Mouse (Mus musculus) CH12.LX (cell line): ENCODE data around the gene Rassf10. TPM values are rescaled to one million over a fixed set of nuclear protein-coding genes. Genes with fewer than 3 reads are reported as not detected.

Source experiments
- DNase-seq: peaks from one replicate; pipeline ENCODE4 v3.0.0-alpha.2; 2013; ENCODE audit errors: extremely low read depth
- H3K27ac ChIP-seq: 2 replicates; pipeline ENCODE4 v1.5.1; 2012; ENCODE audit warnings: low read depth, mild to moderate bottlenecking, control low read depth, moderate library complexity; ENCODE audit not compliant: insufficient read depth
- H3K27me3 ChIP-seq: replicated peaks from 2 replicates; pipeline ENCODE3; 2012; ENCODE audit warnings: inconsistent platforms
- H3K36me3 ChIP-seq, 2 experiments: replicated peaks in 1 of 2; 2 replicates each; pipeline versions ENCODE3 to v1.6.1; 2012; ENCODE audit warnings: inconsistent platforms in 1 of 2, low read length in 1 of 2, mild to moderate bottlenecking in 1 of 2, mixed read lengths in 1 of 2, moderate library complexity in 1 of 2; ENCODE audit not compliant: control insufficient read depth in 1 of 2, insufficient read depth in 1 of 2
- H3K4me1 ChIP-seq, 2 experiments: 2 replicates each; pipeline ENCODE4 v1.6.1; 2012; ENCODE audit warnings: inconsistent platforms in 1 of 2, moderate library complexity in 1 of 2; ENCODE audit not compliant: insufficient read depth in 2 of 2, control insufficient read depth in 1 of 2
- H3K4me2 ChIP-seq: 2 replicates; pipeline ENCODE4 v1.6.1; 2012; ENCODE audit warnings: low read depth, mild to moderate bottlenecking, control low read depth; ENCODE audit not compliant: poor library complexity, insufficient read depth, severe bottlenecking
- H3K4me3 ChIP-seq, 3 experiments: fragments of 150-350 bp in 1 of 3; sonication (generic) in 1 of 3; replicated peaks in 1 of 3; 2 replicates each; pipeline versions ENCODE3 to v1.5.1; 2011 to 2012; ENCODE audit warnings: low read depth in 2 of 3, low read length in 2 of 3, mild to moderate bottlenecking in 2 of 3, moderate library complexity in 2 of 3, control low read depth in 1 of 3, improper control_type of control experiment in 1 of 3, inconsistent platforms in 1 of 3, mixed read lengths in 1 of 3; ENCODE audit not compliant: poor library complexity in 1 of 3
- H3K79me2 ChIP-seq: replicated peaks from 2 replicates; pipeline ENCODE4 v1.6.1; 2012; ENCODE audit warnings: mild to moderate bottlenecking, moderate library complexity; ENCODE audit not compliant: control insufficient read depth, poor library complexity, insufficient read depth, severe bottlenecking; ENCODE audit errors: extremely low read depth
- H3K9ac ChIP-seq: 2 replicates; pipeline ENCODE4 v1.6.1; 2012; ENCODE audit warnings: low read depth, mild to moderate bottlenecking, control low read depth, moderate library complexity; ENCODE audit not compliant: insufficient read depth
- H3K9me3 ChIP-seq: replicated peaks from 2 replicates; pipeline ENCODE3; 2012; ENCODE audit warnings: low read length, inconsistent platforms, mixed read lengths
- CHD1 ChIP-seq: IDR thresholded peaks from 2 replicates; pipeline ENCODE4 v1.6.1; 2012; ENCODE audit warnings: low read depth, low read length, improper control_type of control experiment, inconsistent platforms
- ELF1 ChIP-seq: IDR thresholded peaks from 2 replicates; pipeline ENCODE4 v1.6.1; 2014; ENCODE audit warnings: low read depth, mild to moderate bottlenecking, inconsistent platforms, low read length, improper control_type of control experiment
- GABPA ChIP-seq: IDR thresholded peaks from 2 replicates; pipeline ENCODE4 v1.6.1; 2012; ENCODE audit warnings: low read depth, low read length, improper control_type of control experiment, inconsistent platforms; ENCODE audit not compliant: insufficient replicate concordance
- HCFC1 ChIP-seq: IDR thresholded peaks from 2 replicates; pipeline ENCODE4 v1.6.1; 2012; ENCODE audit warnings: low read depth, mild to moderate bottlenecking, inconsistent platforms, low read length, improper control_type of control experiment
- IRF4 ChIP-seq: IDR thresholded peaks from 2 replicates; pipeline ENCODE4 v1.6.1; 2014; ENCODE audit warnings: low read depth, mild to moderate bottlenecking, inconsistent platforms, low read length, improper control_type of control experiment
- JUN ChIP-seq: IDR thresholded peaks from 2 replicates; pipeline ENCODE4 v1.6.1; 2011; ENCODE audit warnings: low read depth, mild to moderate bottlenecking, low read length, improper control_type of control experiment, moderate library complexity; ENCODE audit not compliant: insufficient read depth
- KAT2A ChIP-seq: IDR thresholded peaks from 2 replicates; pipeline ENCODE4 v1.6.1; 2012; ENCODE audit warnings: low read length, improper control_type of control experiment, inconsistent platforms; ENCODE audit not compliant: insufficient replicate concordance
- MAFK ChIP-seq: IDR thresholded peaks from 2 replicates; pipeline ENCODE4 v1.6.1; 2011; ENCODE audit warnings: low read length, improper control_type of control experiment; ENCODE audit not compliant: insufficient replicate concordance
- MAX ChIP-seq: IDR thresholded peaks from 2 replicates; pipeline ENCODE4 v1.6.1; 2011; ENCODE audit warnings: low read length, improper control_type of control experiment
- MEF2A ChIP-seq: IDR thresholded peaks from 2 replicates; pipeline ENCODE4 v1.6.1; 2014; ENCODE audit warnings: low read depth, mild to moderate bottlenecking, inconsistent platforms, low read length, improper control_type of control experiment, borderline replicate concordance
- MXI1 ChIP-seq: IDR thresholded peaks from 2 replicates; pipeline ENCODE4 v1.6.1; 2011; ENCODE audit warnings: mild to moderate bottlenecking, low read depth, low read length, improper control_type of control experiment
- NELFE ChIP-seq: IDR thresholded peaks from 2 replicates; pipeline ENCODE4 v1.6.1; 2011; ENCODE audit warnings: low read depth, low read length, improper control_type of control experiment
- NRF1 ChIP-seq: IDR thresholded peaks from 2 replicates; pipeline ENCODE4 v1.6.1; 2014; ENCODE audit warnings: low read depth, mild to moderate bottlenecking, inconsistent platforms, low read length, improper control_type of control experiment, moderate library complexity
- PAX5 ChIP-seq: IDR thresholded peaks from 2 replicates; pipeline ENCODE4 v1.6.1; 2012; ENCODE audit warnings: low read length, inconsistent platforms, mixed read lengths
- POLR2A ChIP-seq: IDR thresholded peaks from 2 replicates; pipeline ENCODE4 v1.6.1; 2011; ENCODE audit warnings: low read depth, mild to moderate bottlenecking, improper control_type of control experiment, low read length
- SIN3A ChIP-seq: IDR thresholded peaks from 2 replicates; pipeline ENCODE4 v1.6.1; 2012; ENCODE audit warnings: low read length, improper control_type of control experiment, inconsistent platforms
- SMC3 ChIP-seq: IDR thresholded peaks from 2 replicates; pipeline ENCODE4 v1.6.1; 2011; ENCODE audit warnings: low read depth, low read length, improper control_type of control experiment
- TBP ChIP-seq: conservative IDR thresholded peaks from 2 replicates; pipeline ENCODE4 v1.6.1; 2011; ENCODE audit warnings: low read depth, low read length, improper control_type of control experiment
- UBTF ChIP-seq: IDR thresholded peaks from 2 replicates; pipeline ENCODE4 v1.6.1; 2012; ENCODE audit warnings: low read depth, mild to moderate bottlenecking, inconsistent platforms, low read length, improper control_type of control experiment, moderate library complexity
- USF1 ChIP-seq: IDR thresholded peaks from 2 replicates; pipeline ENCODE4 v1.6.1; 2014; ENCODE audit warnings: low read depth, mild to moderate bottlenecking, inconsistent platforms, low read length, improper control_type of control experiment
- USF2 ChIP-seq: conservative IDR thresholded peaks from 2 replicates; pipeline ENCODE4 v1.6.1; 2011; ENCODE audit warnings: low read depth, low read length, improper control_type of control experiment
- ZC3H11A ChIP-seq: IDR thresholded peaks from 2 replicates; pipeline ENCODE4 v1.6.1; 2012; ENCODE audit warnings: low read depth, mild to moderate bottlenecking, inconsistent platforms, low read length, improper control_type of control experiment
- ZNF384 ChIP-seq: IDR thresholded peaks from 2 replicates; pipeline ENCODE4 v1.6.1; 2012; ENCODE audit warnings: low read depth, low read length, improper control_type of control experiment, inconsistent platforms
- dilution Hi-C: fragments of 300-500 bp; cut with MboI; formaldehyde crosslinking; loops from 2 replicates; pipeline ENCODE4 v1.14.3; 2020; ENCODE audit warnings: low sequenced_read_pairs; ENCODE audit not compliant: extremely low pct_unique_long_range_greater_than_20kb, extremely low pct_ligation_motif_present
- in situ Hi-C: fragments of 300-500 bp; cut with MboI; formaldehyde crosslinking; loops from 3 replicates; pipeline ENCODE4 v1.14.3; 2019; ENCODE audit warnings: low sequenced_read_pairs, low pct_ligation_motif_present, low pct_unique_long_range_greater_than_20kb, mixed read lengths
- polyA plus RNA-seq: library from polyadenylated mRNA; unstranded; fragments of >175 nt; gene quantifications from 2 replicates; pipeline ENCODE4 v1.2.1, GENCODE M21; 2012; ENCODE audit warnings: low read depth; ENCODE audit not compliant: insufficient read length
- total RNA-seq, 2 experiments: library from RNA; depleted of rRNA; stranded (reverse); fragments of 300-350 nt in 1 of 2; fragments of >200 nt in 1 of 2; gene quantifications; 2 replicates each; pipeline ENCODE4 v1.2.3; 2012 to 2014

The Rassf10 gene
- total and polyA plus RNA-seq, 3 experiments = not detected

- Histone ChIP-seq H3K27me3 (peaks cover 3% of the 10 kb centered on the region), H3K9me3 (no peaks in the 10 kb centered on the region), H3K9ac (no peak overlapping the region), H3K4me1 (peaks cover 4 to 8% of the 10 kb centered on the region in 2 experiments), H3K36me3 (no peaks in the 10 kb centered on the region), H3K27ac (no peak overlapping the region), H3K4me2 (no peak overlapping the region), H3K79me2 (no peaks in the 10 kb centered on the region), H3K4me3 (no peak overlapping the region)
- DNase-seq = no peak
- in situ Hi-C loops (loop anchor here (25.0 kb wide), 1 partner anchor 349 kb away; no protein-coding TSS in a partner anchor), dilution Hi-C loops (no loop called here)
- TF ChIP-seq UBTF = no peak
- no peak for TF ChIP-seq POLR2A
- TF ChIP-seq SIN3A = no peak
- TF ChIP-seq NELFE = no peak
- TF ChIP-seq SMC3 = no peak
- no peak for TF ChIP-seq ZC3H11A
- no peak for TF ChIP-seq IRF4
Measured at GRCm38 (mm10) chr7:112912969-112913368, 40.8 kb upstream of the Rassf10 start.

- no peak overlapping the region for H3K4me3 ChIP-seq
- no peaks in the 10 kb centered on the region for H3K9me3 ChIP-seq
- H3K36me3 ChIP-seq = no peaks in the 10 kb centered on the region
- no peak for DNase-seq
- no peaks in the 10 kb centered on the region for H3K79me2 ChIP-seq
- H3K9ac ChIP-seq = no peak overlapping the region
- H3K27ac ChIP-seq = no peak overlapping the region
- in situ Hi-C loops (loop anchor here (25.0 kb wide), 1 partner anchor 347 kb away; no protein-coding TSS in a partner anchor), dilution Hi-C loops (no loop called here)
- TF ChIP-seq TBP = no peak
- TF ChIP-seq MXI1 = no peak
- TF ChIP-seq HCFC1 = no peak
- TF ChIP-seq SMC3 = no peak
- TF ChIP-seq PAX5 = no peak
- TF ChIP-seq ELF1 = no peak
- TF ChIP-seq ZNF384 = no peak
- TF ChIP-seq CHD1 = no peak
- no peak for TF ChIP-seq MEF2A
- no peak for TF ChIP-seq JUN
- TF ChIP-seq MAX = no peak
- no peak for TF ChIP-seq NRF1
- no peak for TF ChIP-seq ZC3H11A
- TF ChIP-seq SIN3A = no peak
- TF ChIP-seq KAT2A = no peak
- no peak for TF ChIP-seq USF2
- no peak for TF ChIP-seq GABPA
- no peak for TF ChIP-seq USF1
- TF ChIP-seq MAFK = no peak
- no peak overlapping the region for H3K4me2 ChIP-seq
- peaks cover 3% of the 10 kb centered on the region for H3K27me3 ChIP-seq
- peaks cover 4 to 23% of the 10 kb centered on the region in 2 experiments for H3K4me1 ChIP-seq
Measured at GRCm38 (mm10) chr7:112915571-112915970, 38.2 kb upstream of the Rassf10 start.
